8 mouse cellular contexts compared by ENCODE assay signal in the genomic region with DNA sequence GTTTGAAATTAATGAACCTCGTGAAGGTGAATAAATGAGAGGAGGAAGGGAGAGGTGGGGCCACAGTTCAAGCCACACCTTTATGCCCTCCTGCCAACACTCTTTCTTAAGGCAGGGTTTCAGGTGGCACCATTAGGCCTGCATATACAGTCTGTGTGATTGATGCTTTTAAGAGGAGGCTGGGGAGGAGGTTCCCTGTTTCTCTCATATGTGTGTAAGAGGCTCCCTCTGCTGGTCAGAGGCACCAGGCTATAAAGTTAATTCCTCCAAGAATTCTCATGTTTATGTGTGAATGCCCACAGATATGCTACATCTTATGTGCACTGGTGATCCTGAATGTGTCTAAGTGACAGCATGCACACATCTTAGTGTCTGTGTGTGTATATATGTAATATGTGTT. TPM values are rescaled to one million over a fixed set of nuclear protein-coding genes. Genes with fewer than 3 reads are reported as not detected.
A peak's percentile ranks its signal among the peaks of the same experiment; 100 is the strongest.
DNase-seq lines count a peak whose midpoint lies in the region; ATAC-seq lines count a peak whose summit lies in the region.

No protein-coding gene starts in this region.

- no peak overlapping the region for H3K4me2 ChIP-seq in kidney, embryonic 14.5 days (replicated peaks; ENCODE audit: low read depth, low read length)
- no peak overlapping the region for H3K4me2 ChIP-seq in limb, embryonic 11.5 days (ENCODE audit: low read depth, severe bottlenecking)
- no peak overlapping the region for H3K4me2 ChIP-seq in stomach, embryonic 14.5 days (replicated peaks; ENCODE audit: low read depth, low read length)

- intact Hi-C loops in gastrocnemius, postnatal 14 days (cut with DNase I; ENCODE audit: low total_unique reads), result loop anchor here (5.0 kb wide), 1 partner anchor 142 kb away; a partner anchor contains a TSS

- H3K36me3 ChIP-seq in kidney, embryonic 14.5 days (ENCODE audit: control insufficient read depth, insufficient read depth, low read length), result no peaks in the 10 kb centered on the region
- H3K36me3 ChIP-seq in limb, embryonic 11.5 days (ENCODE audit: control insufficient read depth, insufficient read depth, low read length), result no peaks in the 10 kb centered on the region
- no peaks in the 10 kb centered on the region for H3K36me3 ChIP-seq in stomach, embryonic 14.5 days (ENCODE audit: control insufficient read depth, insufficient read depth, low read length)

- H3K9me3 ChIP-seq in kidney, embryonic 14.5 days (ENCODE audit: control insufficient read depth, low read length), result no peaks in the 10 kb centered on the region
- H3K9me3 ChIP-seq in limb, embryonic 11.5 days (ENCODE audit: control insufficient read depth, low read length), result no peaks in the 10 kb centered on the region; the same call in 1 of the 2 replicates
- no peaks in the 10 kb centered on the region for H3K9me3 ChIP-seq in stomach, embryonic 14.5 days (ENCODE audit: control insufficient read depth, low read depth, low read length)

- no peak overlapping the region for H3K27ac ChIP-seq in kidney, embryonic 14.5 days (ENCODE audit: low read depth, low read length)
- H3K27ac ChIP-seq in limb, embryonic 11.5 days (replicated peaks; ENCODE audit: low read depth, low read length), result no peak overlapping the region
- no peak overlapping the region for H3K27ac ChIP-seq in stomach, embryonic 14.5 days (ENCODE audit: low read length)

- H3K4me1 ChIP-seq in kidney, embryonic 14.5 days (ENCODE audit: control insufficient read depth, insufficient read depth, low read length), result no peaks in the 10 kb centered on the region
- H3K4me1 ChIP-seq in limb, embryonic 11.5 days (ENCODE audit: control insufficient read depth, insufficient read depth, low read length), result no peaks in the 10 kb centered on the region
- H3K4me1 ChIP-seq in stomach, embryonic 14.5 days (ENCODE audit: control insufficient read depth, insufficient read depth, low read length), result no peaks in the 10 kb centered on the region

- peak; percentile 89 for DNase-seq in 3T3-L1 (ENCODE audit: low read depth, low spot score)
- peak; percentile 81 for DNase-seq in ZHBTc4 (ENCODE audit: low read depth, low spot score)
- peak; percentile 30 to 61 for DNase-seq in cerebellum, postnatal 4 days (ENCODE audit: low spot score in 2 of 2)
- peak; percentile 58 for DNase-seq in gastrocnemius, postnatal 14 days
- peak; percentile 79 for DNase-seq in limb, embryonic 11.5 days (ENCODE audit: low spot score)
- peak; percentile 87 for DNase-seq in naive thymus-derived CD4-positive, alpha-beta T cell, adult 2 months (ENCODE audit: low read depth)

- H3K9ac ChIP-seq in kidney, embryonic 14.5 days (ENCODE audit: low read depth, low read length), result no peak overlapping the region
- no peak overlapping the region for H3K9ac ChIP-seq in limb, embryonic 11.5 days (ENCODE audit: low read length)
- no peak overlapping the region for H3K9ac ChIP-seq in stomach, embryonic 14.5 days (replicated peaks; ENCODE audit: low read depth, low read length)

- peak; percentile 77 for ATAC-seq in kidney, embryonic 14.5 days (ENCODE audit: low FRiP score, low TSS enrichment)
- ATAC-seq in limb, embryonic 11.5 days (ENCODE audit: insufficient number of reproducible peaks, low FRiP score, low TSS enrichment, low read depth), result peak; percentile 75; the same call in 1 of the 2 replicates
- ATAC-seq in stomach, embryonic 14.5 days (ENCODE audit: insufficient number of reproducible peaks, insufficient read depth, low FRiP score, low read depth), result peak; percentile 62; the same call in 1 of the 2 replicates

- WGBS in kidney, embryonic 14.5 days, result 42% methylated on average over 1 of the region's 1 CpGs
- WGBS in limb, embryonic 11.5 days, result 61% methylated on average over 1 of the region's 1 CpGs
- 50% methylated on average over 1 of the region's 1 CpGs for WGBS in stomach, embryonic 14.5 days

- H3K27me3 ChIP-seq in kidney, embryonic 14.5 days (ENCODE audit: control insufficient read depth, insufficient read depth, low read length), result no peaks in the 10 kb centered on the region
- 0 out of 2 replicates have a peak, but pooled peaks cover 6% of the 10 kb centered on the region for H3K27me3 ChIP-seq in limb, embryonic 11.5 days (ENCODE audit: control insufficient read depth, insufficient read depth, low read length)
- no peaks in the 10 kb centered on the region for H3K27me3 ChIP-seq in stomach, embryonic 14.5 days (ENCODE audit: control insufficient read depth, insufficient read depth, low read length)

- H3K4me3 ChIP-seq in kidney, embryonic 14.5 days (ENCODE audit: low read length), result no peak overlapping the region
- no peak overlapping the region for H3K4me3 ChIP-seq in limb, embryonic 11.5 days (ENCODE audit: low read depth, low read length)
- H3K4me3 ChIP-seq in stomach, embryonic 14.5 days (ENCODE audit: low read depth, low read length), result no peak overlapping the region

RNA-seq across cellular contexts. Expression of a gene that starts 11.2 kb away (rescaled TPM):
- 1 to 10 TPM in 1 of 2 experiments, under 1 TPM in 1; 0.90 to 1.3 TPM for total RNA-seq in gastrocnemius, postnatal 14 days (2021)
- polyA plus RNA-seq in kidney, embryonic 14.5 days (2014; fragmentation: Nextera tagmentation; extraction: Ambion mirVana), result 6.9 and 7.3 TPM in 2 replicates
- 7.9 and 9.6 TPM in 2 replicates for polyA plus RNA-seq in limb, embryonic 11.5 days (2014; fragmentation: Nextera tagmentation; extraction: Ambion mirVana)
- 10.1 and 10.6 TPM in 2 replicates for polyA plus RNA-seq in stomach, embryonic 14.5 days (2014; fragmentation: Nextera tagmentation; extraction: Ambion mirVana)

RNA-seq across cellular contexts. Expression of a gene that starts 41.8 kb away (rescaled TPM):
- total RNA-seq in gastrocnemius, postnatal 14 days (2021), result 1 to 10 TPM; 2.0 to 2.3 TPM
- 15.3 and 15.9 TPM in 2 replicates for polyA plus RNA-seq in kidney, embryonic 14.5 days (2014; fragmentation: Nextera tagmentation; extraction: Ambion mirVana)
- 18.1 and 18.3 TPM in 2 replicates for polyA plus RNA-seq in limb, embryonic 11.5 days (2014; fragmentation: Nextera tagmentation; extraction: Ambion mirVana)
- 19.9 and 21.6 TPM in 2 replicates for polyA plus RNA-seq in stomach, embryonic 14.5 days (2014; fragmentation: Nextera tagmentation; extraction: Ambion mirVana)

RNA-seq across cellular contexts. Expression of a gene that starts 42.1 kb away (rescaled TPM):
- total RNA-seq in gastrocnemius, postnatal 14 days (2021), result under 1 TPM in 1 of 2 experiments, not detected in 1; 0.82 TPM
- polyA plus RNA-seq in kidney, embryonic 14.5 days (2014; fragmentation: Nextera tagmentation; extraction: Ambion mirVana), result 0.63 and 0.72 TPM in 2 replicates
- not detected in 2 replicates for polyA plus RNA-seq in limb, embryonic 11.5 days (2014; fragmentation: Nextera tagmentation; extraction: Ambion mirVana)
- polyA plus RNA-seq in stomach, embryonic 14.5 days (2014; fragmentation: Nextera tagmentation; extraction: Ambion mirVana), result 0.34 and 0.45 TPM in 2 replicates
